Mouse (Mus musculus) cerebellum, postnatal 14 days (tissue): Measurements from ENCODE around the gene Pcbp1.

Source experiments
- DNase-seq, 2 experiments: peaks; one replicate each; pipeline ENCODE4 v3.0.0; 2021; ENCODE audit warnings: mixed read lengths in 2 of 2

Gene Pcbp1

DNA sequence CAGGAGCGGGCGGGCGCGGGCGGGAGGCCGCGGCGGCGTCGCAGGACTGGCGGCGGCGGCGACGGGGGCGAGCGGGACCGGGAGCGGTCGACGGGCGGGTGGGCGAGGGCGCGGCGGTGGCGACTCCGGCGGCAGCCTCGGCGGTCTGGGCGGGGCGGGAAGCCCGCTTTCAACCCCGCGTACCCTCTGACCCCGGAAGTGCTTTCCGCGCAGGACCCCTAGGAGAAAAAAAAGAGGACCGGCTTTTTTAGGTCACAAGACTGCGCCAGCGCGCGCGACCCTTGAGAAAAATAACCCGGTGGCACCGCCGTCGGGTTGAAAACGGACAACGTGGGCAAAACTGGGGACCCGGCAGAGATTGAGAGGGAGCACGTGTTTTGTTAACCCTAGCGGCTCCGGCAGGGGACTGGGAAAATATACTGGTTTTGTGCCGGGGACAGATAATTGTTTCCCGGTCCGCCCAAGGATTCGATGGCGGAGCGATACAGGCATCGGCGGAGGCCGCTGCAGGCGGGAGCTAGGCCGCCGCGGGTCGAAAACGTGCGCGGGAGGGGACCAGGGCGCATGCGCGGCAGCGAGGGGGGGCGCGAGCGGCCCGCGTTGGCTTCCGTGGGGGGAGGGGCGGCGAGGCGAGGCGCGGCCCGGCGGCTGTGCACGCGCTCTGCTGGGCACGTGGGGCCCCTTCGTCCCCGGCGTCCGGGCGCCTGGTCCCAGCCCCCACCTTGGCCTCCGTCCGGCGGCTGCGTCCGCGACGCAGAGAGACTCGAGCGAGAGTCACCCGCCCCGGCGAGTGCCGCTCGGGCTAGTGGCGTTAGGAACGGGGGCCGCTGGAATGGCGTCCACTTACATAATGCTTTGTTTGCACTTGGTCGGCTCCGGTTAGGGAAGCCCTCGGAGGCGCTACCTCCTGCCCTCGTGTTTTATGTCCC, at the start of gene Pcbp1:
TSS of gene Pcbp1 (minus strand) at position 290 of the 929 bp plus-strand sequence.
- peak; percentile 100 for DNase-seq

- no peak for DNase-seq
These were observed 48.4 kb upstream of the Pcbp1 start for GRCm38 (mm10) chr6:86574495-86574894.

DNA sequence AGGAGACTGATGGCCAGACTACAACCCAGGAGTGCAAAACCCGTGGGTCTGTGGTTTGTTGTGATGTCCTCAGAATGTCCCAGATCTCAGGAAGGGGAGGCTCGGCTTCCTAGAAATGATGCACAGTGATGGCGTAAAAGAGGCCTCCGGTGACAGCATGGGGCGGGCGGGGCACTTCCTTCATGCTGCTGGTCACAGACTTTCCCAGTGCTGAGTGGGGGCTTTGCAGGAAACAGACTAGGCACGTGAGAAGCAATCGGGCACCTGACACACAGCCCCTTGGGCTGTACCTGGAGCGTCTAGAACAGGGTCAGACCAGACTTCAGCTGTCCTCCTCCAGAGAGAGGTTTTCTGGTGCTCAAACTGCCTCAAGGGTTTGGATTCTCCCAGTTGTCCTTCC, 44.7 kb upstream of the Pcbp1 start:
- peak; percentile 37 to 41 for DNase-seq

DNA sequence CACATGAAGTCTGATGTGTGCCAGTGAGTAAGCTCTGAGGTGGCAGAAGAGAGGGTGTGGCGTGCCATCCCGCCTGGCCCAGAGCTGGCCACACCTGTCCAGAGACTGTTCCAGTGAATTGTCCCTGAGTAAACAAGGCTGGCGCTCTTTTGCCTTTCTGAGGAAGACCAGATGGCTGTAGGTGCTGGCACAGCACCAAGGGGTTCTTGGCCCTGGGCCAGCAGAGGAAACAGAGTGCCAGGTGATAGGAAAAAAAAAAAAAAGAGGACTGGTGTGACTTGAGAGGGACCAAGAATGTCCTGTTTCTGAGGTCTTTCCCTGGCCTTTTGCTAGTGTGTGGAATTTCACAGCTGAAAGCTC, 43.3 kb upstream of the Pcbp1 start:
- DNase-seq: peak; percentile 93 to 94

- DNase-seq: peak; percentile 43 to 53
These were observed 42.8 kb upstream of the Pcbp1 start for GRCm38 (mm10) chr6:86568816-86569460.

DNA sequence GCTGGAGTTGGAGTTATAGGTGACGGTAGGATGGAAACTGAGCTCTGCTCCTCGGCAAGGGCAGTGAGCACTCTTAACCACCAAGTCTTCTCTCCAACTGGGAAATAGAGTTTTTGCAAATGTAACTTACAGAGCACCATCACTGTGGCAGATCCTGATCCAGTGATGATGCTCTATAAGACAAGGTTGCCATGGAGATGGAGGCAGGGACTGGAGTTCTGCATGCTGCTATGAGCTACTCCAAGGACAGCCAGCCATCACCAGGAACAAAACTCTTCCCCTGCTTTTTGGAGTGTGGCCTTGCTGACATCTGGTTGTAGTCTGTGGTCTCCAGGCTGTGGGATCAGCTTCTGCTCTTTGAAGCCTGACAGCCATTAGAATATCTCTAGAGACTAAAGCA, 39.7 kb upstream of the Pcbp1 start:
- DNase-seq: no peak

DNA sequence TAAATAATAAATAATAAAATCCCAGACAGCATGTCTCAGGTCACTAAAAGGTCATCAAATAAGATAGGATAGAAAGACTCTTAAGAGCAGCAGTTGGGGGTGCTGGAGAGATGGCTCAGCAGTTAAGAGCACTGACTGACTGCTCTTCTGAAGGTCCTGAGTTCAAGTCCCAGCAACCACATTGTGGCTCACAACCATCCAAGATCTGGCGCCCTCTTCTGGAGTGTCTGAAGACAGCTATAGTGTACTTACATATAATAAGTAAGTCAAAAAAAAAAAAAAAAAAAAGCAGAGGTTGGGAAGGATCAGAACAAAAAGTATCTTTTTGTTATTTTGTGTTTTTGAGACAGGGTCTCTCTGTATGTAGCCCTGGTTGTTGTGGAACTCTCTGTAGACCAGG, 31.1 kb upstream of the Pcbp1 start:
- DNase-seq: peak in 1 of 2 experiments; percentile 32

GRCm38 (mm10) chr6:86556345-86557058, 30.4 kb upstream of the Pcbp1 start:
- no peak for DNase-seq

GRCm38 (mm10) chr6:86550587-86550986, 24.5 kb upstream of the Pcbp1 start:
- DNase-seq: no peak

- no peak for DNase-seq
These were observed 21.8 kb upstream of the Pcbp1 start for GRCm38 (mm10) chr6:86547880-86548367.

- DNase-seq: no peak
These were observed 21.2 kb upstream of the Pcbp1 start for GRCm38 (mm10) chr6:86547228-86547755.

DNA sequence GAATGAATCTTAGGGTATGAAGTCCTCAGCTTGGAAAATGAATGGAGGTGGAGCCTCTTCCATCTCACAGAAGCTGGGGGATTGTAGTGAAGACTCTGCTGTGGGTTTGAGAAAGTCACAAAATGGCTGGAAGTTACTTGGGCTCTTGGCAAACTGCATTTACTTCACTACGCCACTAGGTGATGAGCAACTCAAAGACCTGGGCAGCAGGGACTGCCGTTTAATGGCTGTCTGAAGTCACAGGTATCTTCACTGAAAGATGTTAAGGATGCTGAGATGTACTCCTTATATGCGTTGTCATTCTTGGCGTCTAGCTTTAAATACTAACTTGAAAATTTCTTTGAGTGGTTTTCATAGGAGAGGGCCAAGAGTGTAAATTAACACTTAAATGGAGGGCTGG, 19.1 kb upstream of the Pcbp1 start:
- peak; percentile 50 to 60 for DNase-seq

GRCm38 (mm10) chr6:86543869-86544268, 17.7 kb upstream of the Pcbp1 start:
- DNase-seq: no peak

- DNase-seq: no peak
These were observed 16.9 kb upstream of the Pcbp1 start for GRCm38 (mm10) chr6:86543060-86543459.

- no peak for DNase-seq
These were observed 15.5 kb upstream of the Pcbp1 start for GRCm38 (mm10) chr6:86541650-86542049.

- DNase-seq: peak in 1 of 2 experiments; percentile 22
These were observed 2.3 kb upstream of the Pcbp1 start for GRCm38 (mm10) chr6:86528451-86528785.

DNA sequence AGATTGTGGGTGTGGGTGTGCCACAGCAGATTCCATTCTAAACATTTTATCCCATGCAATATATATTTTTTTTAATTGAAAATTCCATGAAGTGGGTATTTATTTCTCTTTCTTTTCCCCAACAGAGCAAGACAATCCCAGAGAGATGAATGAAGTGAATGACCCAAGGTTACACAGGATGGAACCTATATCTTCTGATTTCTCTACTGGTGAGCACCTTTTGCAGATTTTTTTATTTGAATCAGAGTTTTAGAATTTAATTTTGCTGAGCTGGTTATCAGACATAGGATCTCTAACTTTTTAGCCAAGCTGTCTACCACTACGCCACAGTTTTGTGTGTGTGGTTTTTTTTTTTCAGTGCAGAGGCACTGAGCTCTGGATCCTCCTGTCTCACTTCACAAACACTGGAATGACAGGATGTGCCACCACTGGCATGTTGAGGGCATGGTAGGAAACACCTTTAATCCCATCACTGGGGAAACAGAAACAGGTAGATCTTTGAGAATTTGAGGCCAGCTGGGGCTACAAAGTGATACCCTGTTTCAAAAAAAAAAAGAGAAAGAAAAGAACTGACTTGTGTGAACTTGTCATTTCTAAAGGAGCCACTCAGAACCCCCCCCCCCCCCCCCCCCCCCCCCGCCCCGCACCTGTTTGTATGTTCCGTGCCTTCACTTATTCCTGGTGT, 1.8 kb upstream of the Pcbp1 start:
- DNase-seq: peak; percentile 11 to 25

GRCm38 (mm10) chr6:86526961-86527740, 1.0 kb upstream of the Pcbp1 start:
- DNase-seq: peak; percentile 91 to 92

DNA sequence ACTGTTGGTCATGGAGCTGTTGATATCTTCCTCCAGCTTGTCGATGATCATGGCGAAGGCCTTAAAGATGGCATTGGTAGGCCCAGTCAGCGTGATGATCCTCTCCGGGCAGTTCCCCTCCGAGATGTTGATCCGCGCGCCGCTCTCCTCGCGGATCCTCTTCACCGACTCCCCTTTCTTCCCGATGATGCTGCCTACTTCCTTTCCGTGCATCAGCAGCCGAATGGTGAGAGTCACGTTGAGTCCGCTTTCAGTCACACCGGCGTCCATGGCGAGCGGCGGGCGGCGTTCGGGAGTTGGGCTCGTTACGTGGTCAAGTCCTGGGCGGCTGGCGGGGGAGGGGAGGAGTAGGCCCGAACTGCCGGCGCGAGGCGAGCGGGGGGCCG, 482 bp downstream of the Pcbp1 start:
- peak in 1 of 2 experiments; percentile 80 for DNase-seq

DNA sequence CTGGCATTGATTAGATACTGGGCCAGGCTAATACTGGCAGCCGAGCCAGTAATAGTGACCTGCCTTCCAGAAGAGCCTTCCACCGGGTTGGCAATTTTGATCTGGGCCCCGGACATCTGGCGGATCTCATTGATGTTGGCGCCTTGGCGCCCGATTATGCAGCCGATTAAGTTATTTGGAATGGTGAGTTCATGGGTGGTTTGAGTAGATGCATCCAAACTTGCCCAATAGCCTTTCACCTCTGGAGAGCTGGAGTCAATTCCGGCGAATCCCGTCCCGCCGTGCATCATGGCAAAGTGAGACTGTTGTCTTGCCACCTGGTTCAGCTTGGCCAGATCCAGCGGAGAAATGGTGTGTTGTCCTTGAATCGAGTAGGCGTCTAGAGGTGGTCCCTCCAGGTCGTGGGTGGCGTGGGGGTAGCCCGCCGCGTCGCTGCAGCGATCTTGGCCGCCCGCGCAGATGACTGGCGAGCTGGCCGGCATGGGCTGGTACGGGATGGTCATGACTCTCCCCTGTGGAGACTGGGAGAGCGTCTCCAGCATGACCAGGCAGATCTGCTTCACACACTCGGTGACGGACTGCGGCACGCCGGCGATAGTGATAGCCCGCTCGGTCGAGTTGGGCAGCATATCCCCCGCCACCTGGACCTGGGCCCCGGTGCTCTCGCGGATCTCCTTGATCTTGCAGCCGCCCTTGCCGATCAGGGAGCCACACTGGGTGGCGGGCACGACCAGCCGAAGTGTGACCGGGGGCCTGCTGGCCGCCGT, 1.1 kb downstream of the Pcbp1 start:
- DNase-seq: peak; percentile 66 to 67
